Mouse (Mus musculus): ENCODE measurements at regions not wholly inside any gene's neighbourhood (a gene's known extent, or its start where the extent isn't known, plus 50 kb on each side); places are given as distances from the start of the nearest gene placed in this dataset.
A peak's percentile ranks its signal among the peaks of the same experiment; 100 is the strongest.

DNA sequence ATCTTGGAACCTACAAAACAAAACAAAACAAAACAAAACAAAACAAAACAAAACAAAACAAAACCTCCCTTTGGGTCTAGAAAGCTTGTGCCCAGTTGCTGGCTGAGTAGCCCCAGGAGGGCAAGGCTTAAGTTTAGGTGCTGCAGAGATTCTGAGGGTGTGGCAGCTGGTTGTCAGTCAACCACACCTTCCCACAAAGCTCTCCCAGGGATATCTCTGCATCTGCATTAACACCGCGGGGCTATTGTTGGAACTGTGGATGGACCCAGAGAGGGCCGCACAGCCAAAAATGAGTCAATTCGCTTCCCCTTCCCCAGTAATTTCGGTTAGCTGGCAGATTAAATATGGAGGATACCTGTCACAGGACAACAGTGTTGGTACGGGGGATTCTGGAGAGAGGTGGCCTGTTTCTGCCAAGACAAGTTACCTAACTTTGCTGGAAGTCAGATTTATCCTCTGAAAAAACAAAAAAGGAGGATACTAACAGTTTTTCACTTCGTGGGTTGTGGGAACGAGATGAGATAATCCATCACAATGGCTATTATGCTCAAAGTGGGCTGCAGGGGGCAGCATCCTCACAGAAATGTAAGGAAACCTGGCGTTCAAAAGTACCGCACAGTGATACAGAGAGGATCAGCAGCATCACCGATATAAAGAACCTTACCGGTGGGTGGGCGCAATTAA is 96.7 kb downstream of the 1500009L16Rik start:
- DNase-seq: peak; percentile 80 to 83

DNA sequence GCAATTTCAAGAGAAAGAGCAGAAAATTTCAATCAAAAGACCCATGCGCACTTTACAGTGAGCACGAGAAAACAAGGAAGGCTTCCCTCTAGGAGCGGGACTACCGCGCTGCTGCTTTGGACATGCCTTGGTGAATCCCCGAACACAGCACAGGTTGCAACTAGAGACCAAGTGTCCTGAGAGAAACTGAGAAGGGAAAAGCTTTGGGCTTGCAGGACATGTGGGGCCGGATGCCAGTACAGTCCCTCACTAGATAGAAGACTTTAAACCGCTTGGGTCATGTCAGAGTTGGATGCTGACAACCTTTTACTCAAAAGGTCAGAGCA is 97.2 kb downstream of the 1500009L16Rik start:
- no peak for DNase-seq

DNA sequence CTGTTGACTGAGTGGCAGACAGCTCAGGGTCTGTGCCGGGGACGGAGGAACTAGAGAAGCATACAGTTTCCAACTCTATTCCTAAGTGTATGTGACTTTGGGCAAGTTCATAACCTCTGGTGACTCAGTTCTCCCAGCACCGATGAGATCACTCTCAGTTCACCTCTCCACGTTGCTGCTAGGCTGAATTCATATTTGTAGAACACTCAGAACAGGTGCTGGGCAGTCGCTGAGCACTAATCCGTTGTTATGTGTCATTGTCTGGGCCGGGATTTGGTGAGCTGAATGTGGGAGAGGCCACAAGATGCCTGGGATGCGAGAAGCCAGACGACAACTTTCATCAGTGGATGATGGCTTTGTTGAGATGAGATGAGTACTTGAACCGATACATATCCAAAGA is 98.4 kb downstream of the 1500009L16Rik start:
- DNase-seq: no peak

DNA sequence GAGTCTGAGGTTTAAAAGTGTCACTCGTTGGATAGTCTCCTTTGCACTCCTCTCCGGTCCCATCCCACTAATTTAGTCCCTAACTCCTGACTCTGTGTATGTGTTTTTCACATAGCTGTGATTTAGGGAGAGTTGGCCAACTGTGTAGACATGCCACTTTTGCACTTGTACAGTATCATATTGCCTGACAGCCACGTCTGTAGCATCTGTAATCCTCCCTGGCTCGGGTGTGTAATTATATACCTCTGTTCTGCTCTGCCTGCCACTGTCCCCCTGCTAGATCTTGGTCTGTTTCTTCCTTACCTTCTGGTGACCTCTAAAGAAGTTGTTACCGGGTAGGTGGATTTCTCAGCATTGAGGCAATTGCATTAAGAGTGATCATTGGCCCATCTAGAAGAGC is 103.4 kb downstream of the 1500009L16Rik start:
- no peak for DNase-seq

DNA sequence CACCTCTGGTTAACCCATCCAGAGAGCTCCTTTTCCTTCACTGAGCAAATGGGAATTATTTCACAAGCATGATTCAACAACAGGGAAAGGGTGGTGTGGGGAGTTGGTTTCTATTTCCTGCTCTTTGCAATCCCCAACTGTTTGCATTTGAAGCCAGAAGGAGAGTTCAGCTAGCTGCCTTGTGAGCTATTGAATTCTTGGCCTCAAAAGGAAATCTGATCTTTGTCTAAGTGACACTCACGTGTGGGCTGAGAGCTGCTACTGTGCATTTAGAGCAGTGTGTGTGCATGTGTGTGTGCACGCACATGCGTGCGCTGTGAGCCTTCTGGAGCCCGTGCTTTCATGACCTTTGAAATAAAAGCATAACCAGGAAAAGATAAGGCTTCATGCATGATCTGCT is 113.7 kb downstream of the 1500009L16Rik start:
- no peak for DNase-seq

DNA sequence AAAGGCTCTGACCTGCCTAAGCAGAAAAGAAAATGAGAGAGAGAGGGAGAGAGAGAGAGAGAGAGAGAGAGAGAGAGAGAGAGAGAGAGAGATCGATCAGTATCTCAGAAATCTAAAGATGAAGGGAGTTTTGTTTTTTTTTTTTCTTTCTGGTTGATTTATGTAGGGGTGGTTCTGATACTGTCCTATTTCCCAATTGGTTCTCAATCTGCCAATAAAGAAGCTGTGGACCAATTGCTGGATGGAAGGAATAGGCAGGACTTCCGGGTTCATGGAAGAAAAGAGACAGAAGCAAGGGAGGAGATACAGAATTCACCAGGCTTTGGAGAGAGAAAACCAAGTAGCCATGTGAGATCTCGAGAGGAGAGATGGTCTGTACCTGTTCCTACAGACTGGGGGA is 117.6 kb downstream of the 1500009L16Rik start:
- DNase-seq: no peak

DNA sequence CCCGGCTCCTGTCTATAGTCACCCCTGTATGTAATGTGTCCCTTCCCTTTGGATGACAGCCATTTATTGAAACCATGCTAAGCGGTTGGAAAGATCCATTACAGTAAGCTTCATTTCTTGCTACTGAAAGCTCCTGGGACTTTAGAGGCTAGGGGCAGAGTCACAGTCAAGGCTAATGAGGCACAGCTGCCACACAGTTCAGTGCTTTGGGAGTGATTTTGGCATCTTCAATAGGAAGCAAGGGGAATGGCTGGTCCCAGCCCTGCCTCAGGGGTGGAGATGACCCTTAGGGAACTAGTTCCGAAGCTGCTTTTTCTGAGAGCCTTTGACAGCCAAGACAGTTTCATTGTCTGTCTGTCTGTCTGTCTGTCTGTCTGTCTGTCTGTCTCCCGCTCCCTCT is 128.2 kb downstream of the 1500009L16Rik start:
- DNase-seq: no peak

DNA sequence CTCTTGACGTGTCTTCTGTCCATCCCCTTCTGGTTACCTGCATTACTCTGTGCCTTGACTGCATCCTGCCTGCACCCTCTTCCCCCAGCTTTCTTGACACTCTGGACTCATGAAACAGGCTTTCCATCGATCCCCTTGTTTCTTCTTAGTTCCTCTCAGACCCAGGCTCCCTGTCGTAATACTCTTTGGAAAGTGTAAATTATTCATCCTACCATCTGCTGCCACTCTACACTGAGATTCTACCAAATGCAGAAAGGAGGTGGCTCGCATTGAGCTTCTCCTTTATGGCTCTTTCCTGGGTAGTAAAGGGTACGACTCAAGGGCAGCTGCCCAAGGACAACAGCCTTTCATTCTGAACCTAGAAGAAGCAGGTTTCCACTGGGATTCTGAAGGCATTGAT is 129.5 kb downstream of the 1500009L16Rik start:
- no peak for DNase-seq

DNA sequence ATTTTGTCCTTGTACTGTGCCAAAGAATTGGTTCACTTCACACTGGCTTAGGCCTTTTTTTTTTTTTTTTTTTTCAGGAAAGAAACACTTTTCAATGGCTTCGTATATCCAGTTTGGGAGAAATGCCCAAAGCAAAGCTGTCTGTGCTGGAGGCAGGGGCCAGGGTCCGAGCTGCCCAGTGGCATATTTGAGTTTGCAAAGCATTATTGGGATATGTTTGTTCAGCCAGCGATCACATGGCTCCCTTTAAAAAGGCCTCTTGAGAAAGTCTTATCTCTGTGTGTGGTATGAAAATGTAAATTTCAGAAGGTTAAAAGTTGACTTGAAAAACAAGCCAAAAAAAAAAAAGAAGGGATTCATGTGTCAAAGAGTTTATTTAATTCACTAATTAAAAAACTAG is 130.1 kb downstream of the 1500009L16Rik start:
- DNase-seq: no peak

DNA sequence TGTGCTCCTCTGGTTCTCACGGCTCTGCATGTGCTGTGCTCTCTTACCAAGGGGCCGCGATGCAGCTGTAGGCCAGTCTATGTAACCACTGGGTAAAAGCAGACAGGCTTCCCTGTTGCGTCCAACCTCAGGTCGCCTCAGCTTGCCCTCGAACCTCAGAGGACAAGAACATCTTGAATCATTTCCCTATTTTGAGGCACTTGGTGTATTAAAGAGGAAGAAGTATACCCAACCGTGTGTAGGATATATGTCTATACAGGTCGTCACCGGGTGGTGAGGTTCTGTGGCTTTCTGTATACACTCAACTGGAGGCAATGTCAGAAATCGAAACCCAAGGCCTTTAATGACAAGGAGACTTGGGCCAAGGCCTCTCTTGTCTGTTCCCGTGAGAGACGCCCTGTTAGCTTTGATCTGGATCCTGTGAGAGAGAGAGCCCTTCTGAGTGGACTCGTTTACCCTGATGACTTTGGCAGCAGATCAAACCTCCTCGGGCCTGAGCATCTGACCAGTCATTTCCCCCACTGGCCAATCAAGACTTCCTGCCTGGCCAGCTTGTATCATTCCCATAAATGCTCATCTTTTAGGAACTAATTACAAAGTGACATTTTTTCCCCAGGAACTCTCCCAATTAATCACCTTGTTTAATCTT is 135.3 kb downstream of the 1500009L16Rik start:
- peak; percentile 34 to 36 for DNase-seq

DNA sequence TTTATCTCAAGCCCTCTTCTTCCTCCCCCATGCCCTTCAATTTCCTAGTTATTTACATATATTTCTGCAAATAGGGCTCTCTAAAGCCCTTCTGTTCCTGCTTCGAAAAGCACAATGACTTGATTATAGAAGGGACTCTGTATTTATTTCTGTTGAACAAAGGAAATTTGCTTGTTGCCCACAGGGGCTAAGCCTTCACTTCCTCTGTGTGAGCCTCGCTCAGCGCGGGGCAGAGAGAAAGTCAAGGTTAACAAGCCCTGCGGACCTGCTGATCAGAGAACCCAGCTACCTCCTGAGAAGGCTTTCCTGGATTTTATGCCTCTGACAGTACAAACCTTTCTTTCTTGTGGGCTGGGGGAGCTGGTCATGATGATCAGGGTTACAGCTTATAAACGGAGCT is 136.0 kb downstream of the 1500009L16Rik start:
- DNase-seq: no peak

DNA sequence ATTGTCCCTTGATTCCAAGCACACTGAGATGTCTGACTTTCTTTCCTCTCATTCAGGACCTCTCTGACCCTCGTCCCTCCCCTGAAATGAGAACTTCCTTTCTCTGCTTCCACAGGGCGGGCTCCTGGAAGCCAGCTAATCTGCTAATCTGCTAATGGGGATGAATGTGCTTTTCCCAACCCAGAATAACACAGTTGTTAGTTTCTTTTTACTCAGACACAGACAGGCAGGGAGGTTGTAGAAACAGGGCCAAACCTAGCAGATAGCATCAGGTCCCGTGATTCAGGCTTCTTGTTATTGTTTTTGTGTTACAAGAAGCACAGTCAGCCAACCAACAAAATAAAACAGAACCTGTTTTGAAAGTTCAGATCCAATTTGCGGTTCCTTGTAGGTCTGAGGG is 137.0 kb downstream of the 1500009L16Rik start:
- DNase-seq: no peak

DNA sequence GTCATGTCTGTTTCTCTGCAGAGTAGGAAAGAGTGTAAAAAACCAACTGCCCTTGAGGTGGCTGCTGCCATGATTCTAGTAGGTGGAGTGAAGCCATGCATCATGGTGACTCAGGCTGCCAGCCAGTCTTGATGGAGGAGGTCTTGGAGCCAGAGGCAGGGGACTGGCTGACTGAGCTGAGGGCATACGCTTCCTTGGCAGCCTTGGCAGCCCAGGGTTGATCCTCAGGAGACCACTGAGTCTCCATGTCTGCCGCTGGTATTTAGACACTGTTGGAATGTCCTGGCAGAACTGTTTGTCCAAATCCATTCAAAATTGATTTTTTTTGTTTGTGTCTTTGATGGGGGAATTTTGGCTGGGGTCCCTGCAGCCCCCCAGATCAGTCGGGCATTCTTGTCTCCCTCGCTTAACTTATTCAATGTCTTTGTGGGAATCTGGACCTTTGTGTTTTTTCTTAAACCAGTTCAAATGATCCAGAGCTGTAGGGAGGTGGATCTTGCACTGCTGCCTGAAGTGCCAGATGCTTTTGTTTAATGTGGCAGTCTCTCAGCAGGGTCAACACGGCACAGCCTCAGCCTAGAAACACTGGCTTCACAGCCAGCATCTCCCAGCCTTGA is 139.0 kb downstream of the 1500009L16Rik start:
- DNase-seq: no peak

DNA sequence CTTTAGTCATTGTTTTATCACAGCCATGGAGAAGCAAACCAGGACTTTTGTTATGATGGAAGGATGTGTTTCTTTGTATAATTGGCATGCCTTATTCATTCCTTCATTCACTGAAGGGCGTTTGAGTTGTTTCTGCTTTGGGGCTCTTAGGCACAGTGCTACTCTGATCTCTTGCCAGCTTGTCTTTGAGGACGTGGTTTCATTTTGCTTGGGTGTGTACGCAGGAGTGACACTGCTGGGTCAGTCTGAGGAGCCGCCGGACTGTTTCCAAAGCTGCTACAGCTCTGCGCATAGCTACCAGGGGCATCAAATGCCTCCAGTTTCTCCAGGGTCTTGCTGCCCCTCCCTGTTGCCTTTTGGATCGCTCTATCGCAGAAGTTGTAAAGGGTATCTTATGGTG is 141.9 kb downstream of the 1500009L16Rik start:
- DNase-seq: no peak

DNA sequence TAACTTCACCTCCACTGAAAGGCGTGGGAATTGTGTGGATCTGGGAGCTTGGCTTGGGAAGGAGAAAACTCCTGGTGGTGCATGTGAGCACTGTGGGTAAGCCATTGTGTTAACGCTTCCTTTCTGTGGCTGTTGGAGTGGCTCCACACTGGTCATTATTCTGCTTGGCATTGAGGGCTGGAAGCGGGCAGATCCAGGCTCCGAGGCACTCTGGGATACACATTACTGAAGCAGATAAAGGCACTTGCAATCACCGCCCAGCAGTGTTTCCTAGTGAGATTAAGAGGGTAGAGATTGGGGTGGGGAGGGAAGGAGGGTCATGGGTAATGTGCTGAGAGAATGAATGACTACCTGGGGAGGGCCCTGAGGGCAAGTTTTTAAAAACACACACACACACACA is 143.3 kb downstream of the 1500009L16Rik start:
- DNase-seq: no peak

DNA sequence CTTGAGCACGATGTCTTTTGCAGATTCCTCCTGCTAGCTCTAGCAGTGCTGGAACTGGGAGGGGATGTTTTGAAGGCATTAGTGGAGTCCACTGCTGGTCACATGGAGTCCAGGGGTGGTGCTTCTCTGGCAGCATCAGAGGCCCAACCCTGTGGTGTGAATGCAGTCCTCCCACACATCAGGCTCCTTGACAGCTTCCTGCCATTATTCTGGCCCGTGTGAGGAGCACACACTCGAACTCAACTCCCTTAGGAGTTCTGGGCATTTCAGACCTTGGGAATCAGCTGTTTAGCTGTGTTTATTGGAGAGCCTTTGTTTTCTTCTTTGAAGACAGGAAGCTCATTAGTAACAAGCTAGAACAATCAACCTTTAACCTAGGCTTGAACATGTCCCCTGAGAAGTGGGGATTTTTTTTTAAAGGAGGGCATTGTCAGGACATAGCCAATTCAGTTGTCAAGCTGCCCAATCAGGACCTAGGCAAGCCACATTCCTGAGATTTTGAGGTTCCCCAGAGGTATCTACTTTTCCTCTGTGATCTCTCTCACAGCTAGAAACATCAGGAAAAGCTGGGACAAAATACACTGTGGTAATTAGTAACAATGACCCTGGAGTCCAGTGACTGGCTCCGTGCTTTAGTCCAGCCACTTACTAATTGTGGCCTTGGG is 149.2 kb downstream of the 1500009L16Rik start:
- DNase-seq: no peak

DNA sequence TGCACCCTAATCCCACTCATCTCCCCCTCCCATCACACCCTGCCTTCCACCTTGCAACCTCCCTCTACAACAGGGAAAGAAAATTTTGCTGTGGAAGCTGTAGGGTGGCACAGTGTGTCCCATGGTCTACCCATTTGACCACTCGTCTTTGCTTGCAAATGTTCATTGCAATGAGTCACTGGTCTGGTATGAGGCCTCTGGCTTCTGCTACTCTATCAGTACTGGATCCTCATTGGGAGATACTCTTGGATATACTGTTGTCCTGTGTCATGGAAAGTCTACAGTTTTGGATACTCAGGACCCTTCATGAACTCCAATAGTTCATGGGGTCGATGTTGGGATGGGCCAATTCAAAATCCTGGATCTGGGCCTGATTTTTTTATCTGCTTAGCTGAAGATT is 156.1 kb downstream of the 1500009L16Rik start:
- no peak for DNase-seq

DNA sequence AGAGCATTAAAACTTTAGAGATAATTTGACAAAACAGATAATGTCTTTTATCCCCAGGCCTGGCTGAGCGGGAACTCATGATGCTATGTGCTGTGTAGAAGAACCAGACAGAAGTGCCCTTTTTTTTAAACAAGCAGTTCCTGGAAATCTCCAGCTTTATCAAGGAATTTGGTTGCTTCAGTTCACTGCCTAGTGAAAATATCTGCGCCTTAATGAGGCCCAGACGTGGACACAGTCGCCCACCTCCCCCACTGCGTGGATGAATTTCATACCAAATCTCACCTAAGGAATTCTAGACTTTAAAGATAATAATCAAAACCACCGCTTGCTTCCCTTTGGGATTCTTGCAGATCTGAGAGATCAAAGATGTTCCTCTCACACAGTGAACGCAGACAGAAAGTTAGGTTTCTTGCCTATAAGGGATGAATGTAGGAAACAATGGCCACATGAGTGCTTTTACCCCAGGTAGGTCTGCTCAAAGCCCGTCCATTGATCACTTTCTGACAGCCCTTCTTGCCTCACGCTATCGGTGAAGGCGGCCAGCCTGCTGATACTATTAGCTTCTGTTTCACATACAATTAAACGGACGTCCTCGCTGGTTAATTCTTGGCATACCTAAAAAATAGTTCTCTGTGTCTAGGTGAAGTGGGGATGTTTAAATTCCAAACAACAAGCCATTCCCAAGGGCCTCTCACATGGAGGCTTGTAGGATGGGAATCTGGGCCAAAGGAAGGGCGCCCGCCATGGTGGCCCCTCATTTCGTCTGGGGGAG is 159.6 kb downstream of the 1500009L16Rik start:
- no peak for DNase-seq

DNA sequence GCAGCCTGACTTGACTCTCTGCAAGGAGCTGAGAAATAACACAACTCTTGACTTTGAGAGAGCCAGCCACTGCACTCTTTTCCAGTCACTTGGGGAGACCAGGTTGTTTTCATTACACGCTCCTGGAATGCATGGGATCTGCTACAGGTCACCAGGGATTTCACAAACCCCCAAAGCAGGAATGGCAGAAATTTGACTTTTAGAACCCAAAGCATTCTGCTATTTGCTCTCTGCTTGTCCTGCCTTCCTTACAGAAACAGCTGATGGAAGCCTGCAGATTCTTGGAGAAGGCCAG is 160.2 kb downstream of the 1500009L16Rik start:
- DNase-seq: no peak

DNA sequence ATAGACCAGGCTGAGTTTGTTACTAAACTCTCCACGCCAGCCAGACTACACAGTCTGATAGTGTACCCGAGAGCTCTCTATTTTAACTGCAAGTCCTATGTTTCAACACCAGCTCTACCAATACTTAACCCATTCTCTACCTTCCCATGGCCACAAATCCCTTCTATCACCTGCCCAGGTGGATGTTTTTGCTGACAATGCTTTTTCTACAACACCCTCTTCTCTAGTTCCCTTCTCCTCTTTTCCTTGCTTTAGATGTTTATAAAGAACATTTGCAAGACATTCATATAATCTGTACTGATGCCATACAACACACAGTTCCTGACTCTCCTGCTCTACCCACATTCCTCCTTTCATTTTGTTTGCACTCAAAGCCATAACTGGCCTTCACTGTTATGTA is 161.9 kb downstream of the 1500009L16Rik start:
- DNase-seq: no peak

DNA sequence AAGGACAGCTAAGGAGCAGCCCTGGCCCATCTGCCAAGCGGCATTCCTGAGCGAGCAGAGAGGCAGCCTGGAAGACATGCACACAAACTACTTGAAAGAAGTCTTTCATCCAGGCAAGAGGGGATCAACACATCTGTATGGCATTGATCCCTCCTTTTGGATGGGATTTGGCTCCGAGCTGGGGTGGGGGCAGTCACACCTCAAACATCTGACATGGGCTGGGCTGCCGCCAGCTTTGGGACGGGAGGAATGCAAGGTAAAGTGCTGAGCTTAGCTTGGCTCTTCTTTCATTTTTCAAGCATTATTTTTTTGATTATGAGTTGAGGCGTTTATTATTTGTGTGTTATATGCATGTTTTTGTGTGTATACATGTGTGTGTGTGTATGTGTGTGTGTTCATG is 165.9 kb downstream of the 1500009L16Rik start:
- DNase-seq: no peak

DNA sequence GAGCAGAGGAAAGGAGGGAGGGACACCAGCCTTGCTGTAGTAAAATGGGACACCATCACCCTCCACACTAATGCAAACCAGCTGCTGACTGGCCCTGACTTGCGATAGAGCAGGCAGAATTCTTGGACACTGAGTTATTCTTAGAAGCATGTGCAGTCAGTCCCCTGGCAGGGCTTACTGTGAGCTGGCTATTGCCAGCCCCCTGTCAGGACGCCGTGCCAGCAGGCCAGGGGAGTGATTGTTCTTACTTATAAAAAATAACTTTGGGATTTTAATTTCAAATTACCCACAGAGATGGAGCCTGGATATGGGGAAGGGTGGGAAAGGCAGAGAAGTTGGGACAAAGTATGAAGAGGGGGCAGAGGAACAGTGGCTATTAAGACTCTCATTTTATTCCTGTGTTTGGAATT is 173.1 kb downstream of the 1500009L16Rik start:
- no peak for DNase-seq

DNA sequence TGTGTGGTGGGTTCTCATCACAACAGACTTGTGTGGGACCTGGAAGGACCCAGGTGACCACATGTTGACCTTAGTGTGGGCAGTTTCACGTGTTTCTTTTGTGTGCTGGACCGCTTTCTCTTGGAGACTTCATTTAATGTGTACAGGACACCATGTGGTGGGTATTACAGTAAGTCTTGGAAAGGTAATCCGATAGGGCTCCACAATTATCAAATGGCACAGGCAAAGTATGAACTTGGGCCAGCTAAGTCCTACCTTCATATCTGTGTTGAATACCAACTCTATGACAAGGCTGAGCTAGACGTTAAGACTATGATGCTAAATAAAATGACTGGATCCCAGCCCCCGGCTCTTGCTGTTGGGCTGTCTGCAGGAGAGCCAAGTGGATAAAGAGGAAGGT is 173.5 kb downstream of the 1500009L16Rik start:
- DNase-seq: no peak

DNA sequence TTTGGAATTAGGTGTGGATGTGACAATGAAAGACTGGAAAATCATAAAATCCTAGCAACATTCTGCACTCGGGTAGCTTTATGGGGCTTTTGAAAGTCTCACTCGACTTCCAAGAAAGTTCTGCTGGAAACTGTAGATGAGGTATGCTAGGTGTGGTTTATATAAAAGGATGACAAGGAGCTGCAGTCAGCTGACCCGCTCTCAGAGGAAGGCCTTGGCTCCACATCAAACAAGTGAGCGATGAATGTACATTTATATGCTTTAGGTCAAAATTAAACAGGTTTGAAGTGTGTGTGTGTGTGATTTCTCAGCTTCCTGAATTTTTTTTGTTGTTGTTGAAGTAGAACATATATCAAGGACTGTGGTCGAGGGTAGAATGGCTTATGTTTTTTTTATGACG is 174.9 kb downstream of the 1500009L16Rik start:
- no peak for DNase-seq
